Mouse (Mus musculus) lung, postnatal 14 days (tissue): ENCODE data around the gene Midn.

ENCODE experiments used
- DNase-seq: peaks from one replicate; pipeline ENCODE4 v3.0.0; 2021

Gene Midn

GRCm38 (mm10) chr10:80144864-80145838 lies 2.9 kb upstream of the Midn start:
- DNase-seq, result peak; percentile 89

GRCm38 (mm10) chr10:80145896-80146295 lies 2.2 kb upstream of the Midn start:
- peak; percentile 68 for DNase-seq

GRCm38 (mm10) chr10:80146568-80147011 lies 1.5 kb upstream of the Midn start:
- DNase-seq, result no peak

DNA sequence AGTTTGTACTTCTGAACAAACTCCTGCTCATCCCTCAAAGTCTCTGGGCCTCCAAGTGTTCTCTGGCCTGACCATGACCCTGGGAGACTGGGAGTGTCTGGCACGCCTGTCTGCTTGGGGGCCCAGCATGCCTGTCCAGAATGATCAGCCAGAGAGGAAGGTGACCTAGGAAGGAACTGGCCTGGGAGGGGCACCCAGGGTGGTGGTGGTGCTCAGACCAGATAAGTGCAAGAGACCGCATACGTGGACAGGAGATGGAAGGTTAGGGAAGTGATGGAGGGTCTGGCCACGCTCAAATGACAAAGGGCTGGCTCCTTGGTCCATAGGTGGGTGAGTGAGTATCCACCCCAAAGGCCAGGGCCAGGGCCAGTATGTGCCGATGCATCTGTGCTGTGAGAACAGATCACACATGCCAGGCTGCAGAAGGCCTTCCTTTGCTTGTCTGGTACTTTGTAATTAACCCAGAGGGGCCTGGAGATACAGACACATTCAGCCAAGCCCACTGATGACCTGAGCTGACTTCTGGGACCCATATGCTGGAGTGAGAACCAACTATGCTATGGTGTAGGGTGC lies 840 bp upstream of the Midn start:
- no peak for DNase-seq

- DNase-seq, result peak; percentile 96
Observed at GRCm38 (mm10) chr10:80148610-80149290, 678 bp downstream of the Midn start.

GRCm38 (mm10) chr10:80149291-80150225 lies 1.5 kb downstream of the Midn start:
- DNase-seq, result peak; percentile 97

DNA sequence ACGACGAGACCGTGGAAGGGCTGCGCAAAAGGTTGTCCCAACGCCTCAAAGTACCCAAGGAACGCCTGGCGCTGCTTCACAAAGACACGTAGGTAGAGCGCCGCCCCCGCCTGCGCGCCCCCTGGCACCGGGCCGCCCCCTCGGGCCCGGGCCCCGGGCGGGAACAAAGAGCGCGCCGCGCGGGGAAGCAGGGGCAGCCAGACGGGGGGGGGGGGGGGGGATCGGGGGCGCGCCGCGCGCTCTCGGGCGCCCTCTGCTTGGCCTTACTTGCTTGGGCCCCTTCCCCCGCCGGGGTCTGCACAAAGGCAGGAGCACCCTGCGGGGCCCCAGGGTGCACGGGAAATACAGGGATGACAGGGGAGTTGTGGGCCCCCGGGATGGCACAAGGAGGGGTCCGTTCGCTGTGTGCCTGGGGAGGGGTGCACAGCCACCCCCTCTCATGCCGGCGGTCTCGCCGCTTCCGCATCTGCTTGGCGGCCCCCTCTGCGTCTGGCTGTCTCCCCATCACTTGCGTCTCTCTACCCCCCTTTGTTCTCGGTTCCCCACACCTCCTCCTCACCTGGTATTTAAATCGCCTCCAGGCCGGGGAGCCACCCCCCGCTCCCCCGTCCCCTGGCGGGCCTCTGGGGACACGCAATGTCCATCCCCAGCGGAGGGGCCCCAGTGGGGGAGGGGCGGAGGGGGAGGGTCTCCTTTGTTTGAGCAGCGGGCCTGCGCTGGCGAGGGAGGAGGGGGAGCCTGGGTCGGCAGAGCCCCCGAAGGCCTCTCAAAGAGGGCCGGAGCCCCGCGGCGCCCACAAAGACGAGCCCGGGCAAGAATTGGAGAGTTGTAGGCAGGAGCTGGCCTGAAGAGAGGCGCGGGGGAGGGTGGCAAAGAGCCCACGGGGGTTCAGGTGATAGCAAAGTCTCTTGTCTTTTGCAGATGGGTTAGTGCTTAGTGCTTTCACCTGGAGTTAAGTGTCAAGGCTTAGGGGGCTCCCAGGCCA lies 2.4 kb downstream of the Midn start:
- peak; percentile 55 for DNase-seq

GRCm38 (mm10) chr10:80151211-80152034 lies 3.4 kb downstream of the Midn start:
- DNase-seq, result peak; percentile 83

DNA sequence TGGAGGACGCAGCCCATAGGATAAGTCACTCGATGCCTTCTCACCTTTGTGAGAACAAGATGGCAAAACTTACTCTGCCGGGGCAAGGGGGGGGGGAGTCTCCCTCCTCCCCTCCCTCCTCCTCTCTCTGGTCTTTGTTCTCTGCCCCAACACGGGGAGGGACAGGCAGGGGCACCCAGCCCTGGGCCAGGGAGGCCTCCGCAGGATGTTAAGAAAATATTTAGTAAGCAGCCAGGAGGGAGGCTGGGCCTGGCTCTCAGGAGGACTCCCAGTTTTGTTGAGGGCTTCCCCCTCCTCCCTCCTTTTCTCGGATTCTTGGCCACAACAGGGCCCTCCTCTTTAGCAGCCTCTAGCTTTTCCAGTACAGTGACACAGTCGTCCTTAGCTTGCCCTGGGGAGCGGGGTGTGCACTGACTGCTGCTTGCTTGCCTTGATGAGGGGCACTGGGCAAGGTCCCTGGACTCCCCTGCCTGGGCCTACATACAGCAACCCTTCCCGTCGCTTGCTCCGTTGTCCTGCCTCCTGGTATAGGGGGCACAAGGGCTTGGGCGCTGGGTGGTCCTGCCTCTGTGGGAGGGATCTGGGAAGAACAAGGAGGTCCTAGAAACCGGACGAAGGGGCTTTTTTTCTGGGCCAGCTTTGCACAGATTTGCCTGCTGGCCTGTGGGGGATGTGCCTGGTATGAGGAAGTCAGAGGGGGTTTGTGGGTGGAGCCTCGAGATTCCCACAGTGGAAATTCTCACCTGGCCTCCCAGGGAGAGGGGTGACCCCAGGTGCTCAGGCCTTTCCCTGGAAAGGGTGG lies 4.2 kb downstream of the Midn start:
- DNase-seq, result peak; percentile 73

- DNase-seq, result peak; percentile 55
Observed at GRCm38 (mm10) chr10:80152873-80153260, 4.8 kb downstream of the Midn start.

- DNase-seq, result no peak
Observed at GRCm38 (mm10) chr10:80153713-80154112, 5.6 kb downstream of the Midn start.

DNA sequence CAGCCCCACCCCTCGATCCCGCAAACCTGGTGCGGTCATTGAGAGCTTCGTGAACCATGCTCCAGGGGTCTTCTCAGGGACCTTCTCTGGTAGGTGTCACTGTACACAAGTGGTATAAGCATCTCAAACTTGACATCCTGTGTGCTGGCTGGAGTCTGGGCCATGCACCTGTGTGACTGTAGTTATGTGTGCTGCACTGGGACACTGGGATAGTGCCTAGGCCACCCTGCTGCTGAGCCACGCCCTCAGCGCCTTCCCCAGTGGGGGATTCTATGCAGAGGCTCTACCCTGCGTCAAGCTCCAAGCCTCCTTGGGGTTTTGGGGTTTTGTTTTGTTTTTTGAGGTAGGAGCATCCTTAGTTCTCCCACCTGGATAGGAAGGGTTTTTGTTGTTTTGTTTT lies 6.3 kb downstream of the Midn start:
- no peak for DNase-seq

GRCm38 (mm10) chr10:80155277-80155676 lies 7.2 kb downstream of the Midn start:
- no peak for DNase-seq

DNA sequence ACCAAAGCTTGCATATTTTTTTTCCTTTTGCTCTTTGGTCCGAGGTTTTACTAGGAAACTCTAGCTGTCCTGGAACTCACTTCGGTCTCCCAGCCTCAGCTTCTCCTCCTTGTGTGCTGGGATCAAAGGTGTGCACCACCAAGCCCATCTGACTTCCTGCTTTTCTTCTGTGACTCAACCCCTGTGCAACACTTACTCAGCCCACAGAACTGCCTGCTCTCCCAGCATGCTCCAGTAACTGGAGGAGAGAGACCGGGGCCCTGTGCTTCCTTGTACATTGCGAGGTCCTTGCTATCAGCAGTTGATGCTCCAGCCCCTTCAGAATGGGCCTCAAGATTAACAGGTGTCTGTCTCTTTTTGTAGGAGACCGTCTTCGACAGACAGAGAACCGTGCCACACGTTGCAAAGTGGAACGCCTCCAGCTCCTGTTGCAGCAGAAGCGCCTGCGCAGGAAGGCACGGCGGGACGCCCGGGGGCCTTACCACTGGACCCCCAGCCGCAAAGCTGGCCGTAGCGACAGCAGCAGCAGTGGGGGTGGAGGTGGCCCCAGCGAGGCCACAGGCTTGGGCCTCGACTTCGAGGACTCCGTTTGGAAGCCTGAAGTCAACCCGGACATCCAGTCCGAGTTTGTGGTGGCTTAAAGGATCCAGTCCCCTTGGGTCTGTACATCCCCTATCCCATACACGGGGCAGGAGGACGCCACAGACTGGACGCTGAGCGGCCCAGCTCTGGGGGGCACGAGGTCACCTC lies 8.1 kb downstream of the Midn start:
- DNase-seq, result no peak

DNA sequence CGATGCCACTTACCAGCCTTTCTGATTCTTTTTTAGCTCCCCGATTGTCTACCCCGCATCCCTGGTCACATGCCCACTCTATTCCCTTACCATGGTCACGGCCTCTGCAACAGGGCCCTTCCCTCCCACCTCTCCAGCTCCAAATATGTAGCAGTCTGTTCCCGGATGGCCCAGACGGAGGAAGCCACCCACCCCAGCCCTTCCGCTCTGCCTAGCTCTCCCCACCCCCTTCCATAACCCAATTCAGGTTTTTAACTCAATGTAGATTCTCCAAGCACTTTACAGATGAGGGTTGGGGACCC lies 8.6 kb downstream of the Midn start:
- DNase-seq, result peak; percentile 58

DNA sequence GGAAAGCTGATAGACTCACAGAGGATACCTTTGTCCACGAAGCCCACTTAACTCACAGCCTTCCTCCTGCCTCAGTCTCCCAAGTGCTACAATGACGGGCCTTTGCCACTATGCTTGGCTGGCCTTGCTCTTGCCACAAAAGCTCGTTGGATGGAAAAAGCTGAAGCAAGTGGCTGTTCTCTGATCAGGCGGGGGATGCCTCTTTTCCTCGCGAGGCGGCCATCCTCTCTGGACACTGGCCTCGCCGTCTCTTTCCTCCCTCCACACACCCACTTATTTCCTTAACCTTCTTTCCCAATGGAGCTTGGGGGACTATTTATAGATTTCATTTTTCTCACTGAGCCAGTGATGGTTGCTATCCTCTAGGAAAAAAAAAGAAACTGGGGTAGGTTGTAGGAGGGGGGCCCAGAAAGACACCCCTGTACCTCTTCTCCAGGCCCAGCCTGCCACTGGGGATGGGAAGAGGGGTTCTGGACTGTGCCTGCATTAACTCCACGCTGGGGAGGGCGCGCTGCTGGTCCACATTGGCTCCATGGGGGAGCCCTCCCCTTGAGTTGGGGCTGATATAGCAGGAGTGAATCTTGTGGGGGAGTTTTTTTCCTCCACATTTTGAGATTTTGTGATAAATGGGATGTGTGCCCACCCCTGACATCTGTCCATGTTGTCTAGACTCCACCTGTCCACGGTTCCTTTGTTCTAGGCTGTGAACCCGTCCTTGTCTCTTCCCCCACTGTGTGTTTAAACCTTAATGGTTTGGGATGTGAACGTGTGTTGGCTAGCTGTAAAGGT lies 9.3 kb downstream of the Midn start:
- DNase-seq, result no peak

- peak; percentile 83 for DNase-seq
Observed at GRCm38 (mm10) chr10:80158307-80158986, 10.4 kb downstream of the Midn start.
